Mouse (Mus musculus) subcutaneous adipose tissue, adult 2 months (tissue): ENCODE measurements around the gene Olfr473. TPM values are rescaled to one million over a fixed set of nuclear protein-coding genes. Genes with fewer than 3 reads are reported as not detected.

Experiments
- polyA plus RNA-seq: library from polyadenylated mRNA; depleted of rRNA; stranded (reverse); fragments of >200 nt; gene quantifications from 2 replicates; pipeline ENCODE4 v1.2.3, GENCODE M21; 2012; ENCODE audit warnings: low replicate concordance; rRNA removed

Gene Olfr473
- not detected in 2 replicates for polyA plus RNA-seq

DNA sequence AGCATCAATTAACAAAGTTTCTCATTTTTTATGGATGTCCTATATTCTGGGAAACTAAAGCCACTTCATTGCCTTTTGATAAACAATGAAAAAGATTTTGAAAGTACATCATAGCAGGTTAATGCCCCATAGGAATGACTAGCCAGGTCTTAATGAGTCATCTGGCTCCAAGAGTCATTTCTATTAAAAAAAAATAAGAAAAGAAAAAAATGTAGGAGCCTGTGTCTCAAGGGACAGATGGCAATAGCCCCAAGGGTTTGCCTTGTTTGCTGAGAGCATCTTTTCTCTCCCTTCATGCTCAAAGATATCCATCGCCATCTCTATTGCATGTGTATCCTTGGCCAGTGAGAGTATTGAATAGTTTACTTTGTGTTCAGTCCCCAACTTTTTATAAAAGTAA, at the start of gene Olfr473:
Gene Olfr473 (plus strand): TSS at position 301 of the 400 bp plus-strand sequence.

DNA sequence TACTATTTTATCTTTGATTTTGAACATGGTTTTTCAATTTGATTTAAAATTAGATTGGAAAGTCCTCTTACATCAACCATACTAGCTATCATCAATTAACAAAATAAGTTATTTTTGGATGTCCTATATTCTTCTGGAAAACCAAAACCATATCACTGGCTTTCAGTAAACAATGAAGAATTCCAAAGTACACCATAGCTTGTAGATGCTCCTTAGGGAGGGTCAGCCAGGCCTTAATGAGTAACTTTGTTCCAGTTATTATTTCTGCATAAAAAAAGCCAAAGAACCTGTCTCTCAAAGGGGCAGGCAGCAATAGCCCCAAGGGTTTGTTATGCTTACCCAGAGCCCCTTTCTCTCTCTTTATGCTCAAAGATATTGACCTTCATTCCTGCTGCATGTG, 32.6 kb upstream of the Olfr473 start, which contains the start of gene Olfr472:
Gene Olfr472 (plus strand): TSS at position 301 of the 400 bp plus-strand sequence.

DNA sequence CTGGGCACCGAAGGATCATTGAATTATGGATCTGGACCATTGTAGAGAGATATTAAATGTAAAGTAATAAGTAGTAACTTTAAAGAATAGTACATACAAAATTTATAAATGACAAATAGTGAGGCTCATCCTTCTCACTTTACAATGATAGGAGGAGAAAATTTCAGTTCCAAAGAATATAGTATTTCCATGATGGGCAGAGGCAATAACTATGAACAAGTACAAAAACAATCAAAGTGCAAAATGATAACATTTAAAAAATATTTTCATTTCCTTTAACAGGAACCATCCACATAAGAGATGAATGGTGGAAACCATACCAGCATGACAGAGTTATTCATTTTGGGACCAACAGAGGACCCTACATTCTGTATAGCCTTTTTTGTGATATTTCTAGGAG, 24.1 kb downstream of the Olfr473 start, which contains the start of gene Olfr474:
Gene Olfr474 (plus strand): TSS at position 301 of the 400 bp plus-strand sequence.

DNA sequence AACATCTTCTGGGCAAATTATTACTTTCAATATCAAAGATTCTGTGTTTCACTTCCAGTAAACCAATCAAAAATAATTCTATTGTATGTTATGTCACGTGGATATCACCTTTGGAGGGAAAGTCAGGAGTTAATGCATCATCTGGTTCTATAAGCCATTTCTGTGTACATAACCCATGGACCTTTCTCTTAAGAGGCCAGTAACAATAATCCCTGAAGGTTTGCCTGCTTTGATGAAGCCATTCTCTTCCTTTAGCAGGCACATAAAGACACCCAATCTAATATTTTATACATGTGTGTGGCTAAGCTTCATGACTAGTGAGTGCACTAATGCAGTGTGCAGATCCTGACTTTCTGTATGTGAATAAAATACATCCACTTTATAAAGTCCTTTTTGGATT, 34.3 kb downstream of the Olfr473 start, which contains the start of gene Olfr476:
Gene Olfr476 (plus strand): TSS at position 301 of the 400 bp plus-strand sequence.

Other genes starting within 250 kb of the Olfr473 start
- 0.17 and 0.76 TPM in 2 replicates for gene Cyb5r2, start 172.4 kb upstream of the Olfr473 start, polyA plus RNA-seq
- 0.33 TPM in 1 of 2 replicates, not detected in the other for gene Ovch2, start 129.2 kb upstream of the Olfr473 start, polyA plus RNA-seq
- not detected in 2 replicates for gene Olfr467, start 118.2 kb upstream of the Olfr473 start, polyA plus RNA-seq
- not detected in 2 replicates for gene Olfr469, start 104.9 kb upstream of the Olfr473 start, polyA plus RNA-seq
- not detected in 2 replicates for gene Olfr470, start 83.0 kb upstream of the Olfr473 start, polyA plus RNA-seq
- gene Olfr472, start 32.5 kb upstream of the Olfr473 start, polyA plus RNA-seq: not detected in 2 replicates
- not detected in 2 replicates for gene Olfr474, start 24.2 kb downstream of the Olfr473 start, polyA plus RNA-seq
- gene Olfr476, start 34.4 kb downstream of the Olfr473 start, polyA plus RNA-seq: not detected in 2 replicates
- gene Olfr477, start 56.2 kb downstream of the Olfr473 start, polyA plus RNA-seq: not detected in 2 replicates
- not detected in 2 replicates for gene Olfr478, start 103.5 kb downstream of the Olfr473 start, polyA plus RNA-seq
- gene Olfr479, start 120.2 kb downstream of the Olfr473 start, polyA plus RNA-seq: not detected in 2 replicates
- not detected in 2 replicates for gene Olfr480, start 136.9 kb downstream of the Olfr473 start, polyA plus RNA-seq
- gene Olfr481, start 149.4 kb downstream of the Olfr473 start, polyA plus RNA-seq: not detected in 2 replicates
- gene Olfr482, start 167.1 kb downstream of the Olfr473 start, polyA plus RNA-seq: not detected in 2 replicates
- not detected in 2 replicates for gene Olfr483, start 170.4 kb downstream of the Olfr473 start, polyA plus RNA-seq
- not detected in 2 replicates for gene Olfr484, start 197.0 kb downstream of the Olfr473 start, polyA plus RNA-seq
- gene Olfr485, start 229.4 kb downstream of the Olfr473 start, polyA plus RNA-seq: not detected in 2 replicates
- gene Olfr486, start 242.3 kb downstream of the Olfr473 start, polyA plus RNA-seq: not detected in 2 replicates